Mouse (Mus musculus) limb, embryonic 14.5 days (tissue): ENCODE results near the gene Fam172a. TPM values are rescaled to one million over a fixed set of nuclear protein-coding genes. Genes with fewer than 3 reads are reported as not detected.

ENCODE experiments used
- ATAC-seq: fragments of 200-750 bp; cut with Nextera tagmentation; 2 replicates; pipeline ENCODE4 v1.8.0; 2017; ENCODE audit warnings: low read depth, moderate number of reproducible peaks, moderate TSS enrichment; ENCODE audit not compliant: low FRiP score
- DNase-seq: peaks from one replicate; pipeline ENCODE4 v3.0.0-alpha.2; 2015; ENCODE audit warnings: low spot score
- H3K27ac ChIP-seq: fragments of 300-500 bp; sonication (generic); replicated peaks from 2 replicates; pipeline ENCODE4 v1.5.1; 2014; ENCODE audit warnings: low read depth, mild to moderate bottlenecking, low read length, moderate library complexity, mixed read lengths
- H3K27me3 ChIP-seq: fragments of 300-500 bp; sonication (generic); 2 replicates; pipeline ENCODE4 v1.6.1; 2014; ENCODE audit warnings: low read length, mixed read lengths; ENCODE audit not compliant: control insufficient read depth, insufficient read depth
- H3K36me3 ChIP-seq: fragments of 300-500 bp; sonication (generic); 2 replicates; pipeline ENCODE4 v1.6.1; 2014; ENCODE audit warnings: mild to moderate bottlenecking, low read length, moderate library complexity, mixed read lengths; ENCODE audit not compliant: control insufficient read depth, insufficient read depth
- H3K4me1 ChIP-seq: fragments of 300-500 bp; sonication (generic); 2 replicates; pipeline ENCODE4 v1.6.1; 2014; ENCODE audit warnings: antibody characterized with exemption, low read length, mixed read lengths; ENCODE audit not compliant: control insufficient read depth, insufficient read depth
- H3K4me2 ChIP-seq: fragments of 300-500 bp; sonication (generic); replicated peaks from 2 replicates; pipeline ENCODE4 v1.6.1; 2014; ENCODE audit warnings: low read depth, mild to moderate bottlenecking, low read length, moderate library complexity; ENCODE audit not compliant: severe bottlenecking
- H3K4me3 ChIP-seq: fragments of 300-500 bp; sonication (generic); replicated peaks from 2 replicates; pipeline ENCODE4 v1.5.1; 2014; ENCODE audit warnings: low read length
- H3K9ac ChIP-seq: fragments of 300-500 bp; sonication (generic); 2 replicates; pipeline ENCODE4 v1.6.1; 2014; ENCODE audit warnings: mild to moderate bottlenecking, low read depth, low read length, moderate library complexity; ENCODE audit not compliant: severe bottlenecking
- H3K9me3 ChIP-seq: fragments of 300-500 bp; sonication (generic); 2 replicates; pipeline ENCODE4 v1.6.1; 2016; ENCODE audit warnings: low read length; ENCODE audit not compliant: control insufficient read depth
- POLR2A ChIP-seq: fragments of 200-500 bp; IDR thresholded peaks from 2 replicates; pipeline ENCODE4 v1.8.0; 2012; ENCODE audit warnings: inconsistent platforms, mild to moderate bottlenecking, moderate library complexity, borderline replicate concordance; ENCODE audit not compliant: insufficient read depth, insufficient read length; ENCODE audit errors: extremely low read depth
- WGBS: fragments of 180-500 bp; shearing (Covaris S2); extraction: QIAGEN DNeasy Blood & Tissue Kit; methylation state at CpG from one replicate; pipeline ENCODE4 v1.1.7; 2014; 5-methylcytosine and 5-hydroxymethylcytosine counted together
- polyA plus RNA-seq, 2 experiments: library from polyadenylated mRNA; depleted of rRNA in 1 of 2; stranded (reverse) in 1 of 2; unstranded in 1 of 2; fragments of >200 nt; fragmentation: Nextera tagmentation in 1 of 2; extraction: Ambion mirVana in 1 of 2; gene quantifications; 2 replicates each; pipeline versions ENCODE4 v1.2.1 to v1.2.3; 2012 to 2014

Fam172a gene
- polyA plus RNA-seq, 2 experiments, result 11.5 to 32.2 TPM

GRCm38 (mm10) chr13:78091949-78092348 is 390.1 kb downstream of the Fam172a start:
- no peak for ATAC-seq
- no peaks in the 10 kb centered on the region for H3K9me3 ChIP-seq

GRCm38 (mm10) chr13:78094352-78094751 is 392.5 kb downstream of the Fam172a start:
- Histone ChIP-seq H3K9me3 (no peaks in the 10 kb centered on the region), H3K27ac (no peak overlapping the region), H3K4me1 (no peaks in the 10 kb centered on the region), H3K4me2 (no peak overlapping the region), H3K36me3 (no peaks in the 10 kb centered on the region), H3K4me3 (no peak overlapping the region), H3K9ac (no peak overlapping the region), H3K27me3 (no peaks in the 10 kb centered on the region)
- TF ChIP-seq POLR2A, result no peak
- no peak for ATAC-seq
- DNase-seq, result no peak
- 75% methylated on average over 2 of the region's 2 CpGs for WGBS

More at GRCm38 (mm10) chr13:78091949-78092348, 390.1 kb downstream of the Fam172a start:
- DNase-seq, result no peak
- H3K4me2 ChIP-seq, result no peak overlapping the region
- no peak overlapping the region for H3K9ac ChIP-seq
- no peak for TF ChIP-seq POLR2A
- no peaks in the 10 kb centered on the region for H3K36me3 ChIP-seq
- H3K27me3 ChIP-seq, result no peaks in the 10 kb centered on the region
- no peak overlapping the region for H3K27ac ChIP-seq
- no peak overlapping the region for H3K4me3 ChIP-seq
- WGBS, result 82% methylated on average over 3 of the region's 3 CpGs
- no peaks in the 10 kb centered on the region for H3K4me1 ChIP-seq

DNA sequence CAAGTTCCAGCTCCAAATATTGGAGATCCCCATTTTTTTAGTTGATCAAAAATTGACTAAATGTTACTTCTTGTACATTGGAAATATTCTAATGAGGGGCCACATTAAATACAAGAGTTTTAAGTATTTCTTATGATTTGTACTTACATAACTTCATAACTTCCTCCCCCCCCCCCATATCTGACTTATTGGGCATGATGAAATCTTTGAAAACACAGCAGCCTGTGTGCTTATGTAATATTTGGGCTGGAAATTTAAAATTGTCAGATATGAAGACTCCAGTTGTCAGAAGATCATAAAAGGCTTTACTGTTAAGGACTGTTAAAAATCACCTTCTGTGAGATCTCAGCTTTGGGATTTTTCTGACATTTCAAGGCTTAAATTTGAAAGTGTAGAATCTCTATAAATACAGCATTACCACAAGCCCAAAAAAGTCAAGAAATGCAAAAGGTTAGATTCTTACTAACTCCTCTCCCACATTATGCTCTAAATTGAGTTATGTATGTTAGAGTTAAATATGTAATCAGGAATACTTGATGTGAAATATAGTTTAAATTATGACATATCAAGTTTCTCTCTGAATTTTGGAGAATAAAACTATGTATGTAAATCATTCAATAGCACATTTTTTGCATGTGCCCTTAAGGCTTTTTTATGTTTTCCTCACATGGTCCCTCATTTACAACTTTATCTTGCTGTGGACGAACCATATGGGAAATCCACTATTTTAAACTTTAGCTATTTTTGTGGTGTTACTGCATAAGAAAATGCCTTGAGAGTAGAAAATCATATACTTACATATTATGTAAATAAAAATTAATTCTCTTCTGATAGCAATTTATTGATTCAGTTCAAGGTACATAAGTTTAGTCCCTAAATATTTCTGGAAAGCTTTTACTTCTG is 393.5 kb downstream of the Fam172a start:
- H3K4me2 ChIP-seq, result no peak overlapping the region
- H3K9me3 ChIP-seq, result no peaks in the 10 kb centered on the region
- no peaks in the 10 kb centered on the region for H3K4me1 ChIP-seq
- WGBS, result 75% methylated on average over 1 of the region's 1 CpGs
- no peak for TF ChIP-seq POLR2A
- no peak for ATAC-seq
- H3K36me3 ChIP-seq, result no peaks in the 10 kb centered on the region
- no peak overlapping the region for H3K27ac ChIP-seq
- H3K9ac ChIP-seq, result no peak overlapping the region
- no peak overlapping the region for H3K4me3 ChIP-seq
- DNase-seq, result no peak
- H3K27me3 ChIP-seq, result no peaks in the 10 kb centered on the region

DNA sequence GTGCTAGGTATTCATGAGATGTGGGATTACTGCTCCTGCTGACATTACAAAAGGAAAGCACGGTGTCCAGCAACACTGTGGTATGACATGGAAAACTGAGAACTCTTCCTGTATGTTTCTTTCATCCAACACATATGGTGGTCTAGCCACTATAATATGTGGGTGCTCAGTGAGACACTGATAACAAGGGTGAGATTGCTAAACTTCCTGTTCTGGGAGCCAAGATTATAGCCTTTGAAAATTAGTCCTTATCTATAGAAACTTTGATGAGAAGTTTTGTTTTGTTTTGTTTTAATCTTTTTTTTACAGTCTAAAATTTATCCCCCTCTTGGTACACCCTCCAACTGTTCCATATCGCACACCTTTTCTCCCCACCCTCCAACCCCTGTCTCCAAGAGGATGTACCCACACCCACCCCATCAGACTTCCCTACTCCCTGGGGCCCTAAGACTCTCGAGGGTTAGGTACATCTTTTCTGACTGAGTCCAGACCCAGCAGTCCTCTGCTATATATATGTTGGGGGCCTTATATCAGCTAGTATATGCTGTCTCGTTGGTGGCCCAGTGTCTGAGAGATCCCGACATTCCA is 397.1 kb downstream of the Fam172a start:
- DNase-seq, result no peak
- 0 out of 2 replicates have a peak, but pooled peaks cover 4% of the 10 kb centered on the region for H3K4me1 ChIP-seq
- no peak overlapping the region for H3K27ac ChIP-seq
- ATAC-seq, result no peak
- no peak overlapping the region for H3K4me3 ChIP-seq
- no peak for TF ChIP-seq POLR2A
- no peak overlapping the region for H3K4me2 ChIP-seq
- H3K9me3 ChIP-seq, result no peaks in the 10 kb centered on the region
- H3K36me3 ChIP-seq, result no peaks in the 10 kb centered on the region
- no peak overlapping the region for H3K9ac ChIP-seq
- H3K27me3 ChIP-seq, result no peaks in the 10 kb centered on the region
- WGBS, result 72% methylated on average over 5 of the region's 5 CpGs

DNA sequence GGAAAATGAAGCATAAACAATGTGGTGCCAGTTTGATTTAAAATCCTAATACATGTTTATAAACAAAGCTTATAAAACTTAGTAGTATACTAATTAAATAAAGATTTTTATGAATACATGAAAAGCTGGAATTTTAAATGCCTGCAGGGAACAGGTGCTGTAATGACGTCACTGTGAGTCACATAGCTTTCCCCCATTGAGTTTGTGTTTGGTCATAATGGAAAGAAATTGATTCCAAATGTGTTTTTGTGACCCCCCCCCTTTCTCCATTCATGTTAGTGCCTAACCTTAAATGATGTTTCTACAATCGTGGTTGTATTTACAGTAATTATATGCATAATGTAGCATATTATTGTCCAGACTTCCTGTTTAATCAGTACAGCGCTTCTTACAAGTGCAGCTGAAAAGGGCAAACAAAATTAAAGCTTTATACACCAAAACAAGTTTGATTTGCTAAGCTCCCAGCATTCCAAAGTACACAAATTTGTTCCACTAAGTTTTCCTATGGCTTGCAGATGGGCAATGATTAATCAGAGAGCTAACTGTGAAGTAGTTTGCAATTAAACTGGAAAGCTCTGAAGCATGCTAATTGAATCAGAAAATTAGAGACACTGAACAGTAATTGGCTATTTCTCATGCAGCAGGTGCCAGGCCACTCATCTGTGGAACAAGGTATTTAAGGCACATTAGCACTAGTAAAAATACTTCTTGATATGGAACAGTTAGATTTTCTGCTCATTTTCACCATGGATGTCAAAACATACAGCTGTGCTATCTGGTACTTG is 398.1 kb downstream of the Fam172a start:
- H3K27ac ChIP-seq, result no peak overlapping the region
- no peak for TF ChIP-seq POLR2A
- no peak overlapping the region for H3K9ac ChIP-seq
- H3K4me3 ChIP-seq, result no peak overlapping the region
- H3K27me3 ChIP-seq, result no peaks in the 10 kb centered on the region
- H3K9me3 ChIP-seq, result no peaks in the 10 kb centered on the region
- H3K36me3 ChIP-seq, result no peaks in the 10 kb centered on the region
- no peak overlapping the region for H3K4me2 ChIP-seq
- H3K4me1 ChIP-seq, result 0 out of 2 replicates have a peak, but pooled peaks cover 4% of the 10 kb centered on the region
- ATAC-seq (no peak), DNase-seq (no peak)
- 30% methylated on average over 3 of the region's 3 CpGs for WGBS
